Mouse (Mus musculus) layer of hippocampus, adult 6 months (tissue): ENCODE results near the gene Myoz1. TPM values are rescaled to one million over a fixed set of nuclear protein-coding genes. Genes with fewer than 3 reads are reported as not detected.

ENCODE experiments used
- long read RNA-seq, 2 experiments: library from polyadenylated mRNA; unstranded; transcript quantifications; one replicate each; pipeline ENCODE4 v2.0.0; 2019 to 2020
- microRNA-seq: library from miRNA; unstranded; fragments of <30 nt; microRNA quantifications from one replicate; pipeline ENCODE4 v1.2.0, GENCODE M21; 2020
- polyA plus RNA-seq: library from polyadenylated mRNA; unstranded; fragments of <200 nt; fragmentation: Nextera tagmentation; gene quantifications from 2 replicates; pipeline ENCODE4 v1.2.3, GENCODE M21; 2021

Myoz1 gene
- polyA plus RNA-seq: 0.39 and 0.40 TPM in 2 replicates
- long read RNA-seq, experiment 1: 0 reads
- long read RNA-seq, experiment 2: 0 reads

GRCm38 (mm10) chr14:20656361-20656760, at the start of gene Myoz1:
Gene Myoz1, minus strand, starts transcription at chr14:20656540.

GRCm38 (mm10) chr14:20702741-20703381, 46.5 kb upstream of the Myoz1 start, which contains the start of gene Chchd1:
Gene Chchd1, plus strand, starts transcription at chr14:20703006.

GRCm38 (mm10) chr14:20694884-20695760, 38.8 kb upstream of the Myoz1 start, which contains the start of gene Fut11:
Gene Fut11, plus strand, starts transcription at chr14:20694968.

GRCm38 (mm10) chr14:20674064-20674833, 17.9 kb upstream of the Myoz1 start, which contains the start of gene Sec24c:
Gene Sec24c, plus strand, starts transcription at chr14:20674308.

GRCm38 (mm10) chr14:20668154-20668810, 11.9 kb upstream of the Myoz1 start, which contains the start of gene Synpo2l:
Gene Synpo2l, minus strand, starts transcription at chr14:20668354.

GRCm38 (mm10) chr14:20640644-20641437, 15.5 kb downstream of the Myoz1 start, which contains the start of gene Usp54:
Gene Usp54, minus strand, starts transcription at chr14:20641063.

Small RNA genes within 50 kb of the gene (microRNA-seq; reads per million reads assigned to microRNA genes)
- 2.4 reads per million, percentile 5 among the genes with 10 or more reads in this experiment for gene Mir6946

Other genes with a start within 250 kb of the Myoz1 start
- 0.79 and 2.3 TPM in 2 replicates for gene Cfap70, start 204.3 kb downstream of the Myoz1 start, polyA plus RNA-seq
- gene Anxa7, start 176.4 kb downstream of the Myoz1 start, polyA plus RNA-seq: 50.7 and 53.0 TPM in 2 replicates
- gene Mss51, start 159.6 kb downstream of the Myoz1 start, polyA plus RNA-seq: not detected in 2 replicates
- gene Ppp3cb, start 110.0 kb downstream of the Myoz1 start, polyA plus RNA-seq: 34.7 and 35.9 TPM in 2 replicates
- gene Usp54, start 15.5 kb downstream of the Myoz1 start, polyA plus RNA-seq: 12.2 and 13.1 TPM in 2 replicates
- gene Synpo2l, start 11.8 kb upstream of the Myoz1 start, polyA plus RNA-seq: 0.05 TPM in 1 of 2 replicates, not detected in the other
- gene Sec24c, start 17.8 kb upstream of the Myoz1 start, polyA plus RNA-seq: 85.1 and 93.5 TPM in 2 replicates
- 9.2 and 10.3 TPM in 2 replicates for gene Fut11, start 38.4 kb upstream of the Myoz1 start, polyA plus RNA-seq
- gene Chchd1, start 46.5 kb upstream of the Myoz1 start, polyA plus RNA-seq: 189 and 201 TPM in 2 replicates
- 15.7 and 17.2 TPM in 2 replicates for gene Zswim8, start 51.0 kb upstream of the Myoz1 start, polyA plus RNA-seq
- gene Ndst2, start 78.0 kb upstream of the Myoz1 start, polyA plus RNA-seq: 2.7 and 3.1 TPM in 2 replicates
- 164 and 213 TPM in 2 replicates for gene Camk2g, start 137.5 kb upstream of the Myoz1 start, polyA plus RNA-seq
- 1.5 and 1.7 TPM in 2 replicates for gene Plau, start 180.1 kb upstream of the Myoz1 start, polyA plus RNA-seq